Mouse (Mus musculus) left cerebral cortex, adult 6 months (tissue): ENCODE data around the gene Dock6. TPM values are rescaled to one million over a fixed set of nuclear protein-coding genes. Genes with fewer than 3 reads are reported as not detected.

Experiments used
- long read RNA-seq, 2 experiments: library from polyadenylated mRNA; unstranded; transcript quantifications; one replicate each; pipeline ENCODE4 v2.0.0; 2019 to 2020
- polyA plus RNA-seq: library from polyadenylated mRNA; unstranded; fragments of <200 nt; fragmentation: Nextera tagmentation; gene quantifications from 2 replicates; pipeline ENCODE4 v1.2.3, GENCODE M21; 2021

The Dock6 gene
- polyA plus RNA-seq, result 3.2 and 3.9 TPM in 2 replicates
- long read RNA-seq, experiment 1, partial matches to known transcripts, result 0 of 8 reads
- long read RNA-seq, experiment 1, other reads (novel, unspliced or antisense), result 6 of 8 reads
- long read RNA-seq, experiment 2, partial matches to known transcripts, result 1 of 6 reads
- long read RNA-seq, experiment 2, other reads (novel, unspliced or antisense), result 5 of 6 reads

DNA sequence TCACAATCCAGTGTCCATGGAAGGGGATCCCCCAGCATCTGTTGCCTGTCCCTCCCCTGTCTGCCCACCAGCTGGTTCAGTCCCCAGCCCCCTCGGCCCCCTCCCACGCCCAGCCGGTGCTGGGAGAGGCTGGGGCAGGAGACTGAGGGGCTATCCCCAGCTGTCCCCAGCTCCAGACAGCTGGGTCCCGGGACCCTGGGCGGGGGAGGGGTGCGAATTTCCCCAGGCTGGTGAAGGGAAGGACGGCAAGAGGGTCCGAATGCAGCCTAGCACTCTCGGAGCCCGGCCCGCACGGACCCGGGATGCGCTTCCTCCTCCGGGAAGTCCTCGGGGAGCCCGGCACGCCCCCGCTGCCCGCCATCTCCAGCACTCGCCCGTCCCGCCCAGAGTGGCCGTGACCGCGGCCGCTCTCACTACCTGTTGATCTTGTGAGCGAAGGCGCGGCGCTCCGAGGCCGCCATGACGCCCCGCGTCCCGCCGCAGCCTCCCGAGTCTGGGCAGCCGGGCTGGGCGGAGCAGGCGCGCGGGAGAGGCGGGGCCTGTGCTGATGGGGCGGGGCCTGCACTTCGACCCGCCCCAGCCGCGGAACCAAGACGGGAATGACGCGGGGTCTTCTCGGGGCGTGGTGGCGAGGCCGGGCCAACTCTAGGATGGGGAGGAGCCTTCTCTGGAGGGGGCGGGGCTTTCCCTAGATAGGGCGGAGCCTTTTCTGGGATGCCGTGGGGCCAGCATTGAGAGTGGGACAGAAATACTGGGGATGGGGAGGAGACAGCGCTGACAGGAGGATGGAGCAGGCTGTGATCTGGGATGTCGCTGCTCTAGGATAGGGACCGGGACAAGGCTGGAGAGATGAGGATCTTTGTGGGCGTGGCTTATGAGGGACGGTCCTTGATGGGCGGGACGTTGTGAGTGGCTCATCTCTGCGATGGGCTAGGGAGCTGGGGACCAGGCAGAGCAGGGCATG is at the start of gene Dock6:
Dock6 (minus strand) TSS at position 508 of the 964 bp plus-strand sequence.

DNA sequence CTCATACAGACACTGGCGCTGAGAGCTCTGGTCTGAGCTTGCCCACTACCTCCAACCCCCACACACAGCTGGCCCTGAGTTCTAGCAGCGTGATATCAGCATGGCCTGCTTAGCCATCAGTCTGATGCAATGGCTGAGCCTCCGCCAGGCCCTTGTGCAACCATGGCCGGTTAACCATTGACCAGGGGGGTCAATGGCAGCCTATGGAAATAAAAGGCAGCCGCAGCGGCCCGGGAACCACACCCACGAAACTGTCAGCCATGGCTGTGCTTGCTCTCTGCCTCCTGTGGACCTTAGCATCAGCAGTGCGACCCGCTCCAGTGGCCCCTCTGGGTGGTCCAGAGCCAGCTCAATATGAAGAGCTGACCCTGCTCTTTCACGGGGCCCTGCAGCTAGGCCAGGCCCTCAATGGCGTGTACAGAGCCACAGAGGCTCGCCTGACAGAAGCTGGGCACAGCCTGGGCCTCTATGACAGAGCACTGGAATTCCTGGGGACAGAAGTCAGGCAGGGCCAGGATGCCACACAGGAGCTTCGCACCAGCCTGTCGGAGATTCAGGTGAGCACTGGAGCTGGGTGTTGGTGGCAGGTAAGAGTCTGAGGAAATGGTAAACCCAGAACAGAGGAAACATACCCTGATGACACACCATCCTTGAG is 17.1 kb downstream of the Dock6 start, which contains the start of gene Angptl8:
Angptl8 (plus strand) TSS at position 253 of the 655 bp plus-strand sequence.

DNA sequence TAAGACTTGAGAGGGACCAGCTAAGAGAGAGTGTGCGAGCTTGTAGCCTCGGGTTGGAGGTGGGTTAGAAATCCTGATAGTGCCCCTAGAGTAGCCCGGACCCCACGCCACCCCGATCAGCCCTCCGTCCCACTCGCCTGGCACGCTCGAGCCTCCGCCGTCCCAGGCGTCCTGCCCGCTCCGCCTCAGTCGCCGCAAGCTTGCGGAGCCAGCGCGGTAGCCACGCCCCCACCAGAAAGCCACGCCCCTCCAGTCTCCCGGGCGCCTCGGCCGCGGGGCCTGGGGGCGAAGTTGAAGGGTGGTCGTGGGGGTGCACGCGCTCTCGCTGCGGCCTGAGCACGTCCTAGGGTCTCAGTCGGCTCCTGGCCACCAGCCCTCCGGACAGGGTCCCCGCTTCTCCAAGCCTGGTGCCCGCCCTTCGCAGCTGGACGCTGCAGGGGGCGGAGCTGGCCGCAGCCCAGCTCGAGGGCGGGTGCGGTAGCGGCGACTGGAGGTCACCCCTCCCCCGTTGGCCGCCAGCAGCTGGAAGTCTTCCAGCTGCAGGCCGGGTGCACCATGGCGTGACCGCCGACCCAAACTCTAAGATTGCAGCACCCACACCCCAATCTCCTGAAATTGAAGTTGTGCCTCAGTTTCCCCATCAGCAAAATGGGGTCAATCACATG is 54.0 kb downstream of the Dock6 start, which contains the start of gene Kank2:
Kank2 (minus strand) TSS at position 400 of the 665 bp plus-strand sequence.

DNA sequence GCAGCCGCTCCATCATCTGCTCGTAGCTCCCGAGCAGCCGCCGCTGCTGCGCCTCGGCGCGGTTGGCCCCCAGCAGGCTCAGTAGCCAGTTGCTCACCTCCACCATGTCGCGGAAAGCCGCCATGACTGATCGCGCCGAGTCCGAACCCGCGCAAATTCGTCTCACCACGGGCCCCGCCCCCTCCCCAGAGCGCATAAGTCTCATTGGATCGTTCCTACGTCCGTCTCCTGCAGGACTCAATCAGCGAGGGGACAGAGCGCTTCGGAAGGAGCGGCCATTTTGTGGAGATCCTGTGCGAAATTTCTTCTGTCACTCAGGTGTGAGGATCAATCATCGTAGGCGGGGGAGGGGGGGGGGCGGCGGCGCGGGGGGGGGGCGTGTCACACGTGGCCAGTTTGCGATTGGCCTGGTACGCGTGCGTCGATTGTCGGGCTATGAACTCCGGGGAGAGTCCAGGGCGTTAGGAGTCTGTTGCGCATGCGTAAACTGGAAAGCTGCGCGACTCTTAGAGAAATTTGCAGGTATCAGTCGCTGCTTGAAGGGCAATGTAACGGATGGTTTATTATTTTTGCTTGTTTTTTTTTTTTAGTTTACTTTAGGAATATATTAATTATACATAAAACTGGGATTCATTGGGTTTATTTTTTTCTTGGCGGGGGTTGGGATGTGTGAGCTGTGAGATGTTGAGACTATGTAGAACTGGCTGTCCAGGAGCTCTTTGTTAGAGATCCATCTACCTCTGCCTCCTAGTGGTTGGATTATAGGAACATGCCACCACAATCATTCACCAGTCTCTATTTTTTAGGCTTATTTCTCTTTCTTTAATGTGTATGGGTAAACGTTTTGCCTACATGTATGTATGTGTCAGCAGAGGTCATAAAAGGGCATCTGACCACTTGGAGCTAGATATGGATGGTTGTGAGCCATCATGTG is 92.0 kb downstream of the Dock6 start, which contains the start of gene Spc24:
Spc24 (minus strand) TSS at position 149 of the 934 bp plus-strand sequence.

Other genes starting within 250 kb of the Dock6 start
- gene Smarca4, start 236.5 kb downstream of the Dock6 start, polyA plus RNA-seq, result 26.0 and 26.4 TPM in 2 replicates
- gene Ldlr, start 129.2 kb downstream of the Dock6 start, polyA plus RNA-seq, result 4.4 and 5.9 TPM in 2 replicates
- gene Spc24, start 92.3 kb downstream of the Dock6 start, polyA plus RNA-seq, result 4.0 and 4.3 TPM in 2 replicates
- gene Kank2, start 53.9 kb downstream of the Dock6 start, polyA plus RNA-seq, result 1.4 and 1.9 TPM in 2 replicates
- not detected in 2 replicates for gene Angptl8, start 17.1 kb downstream of the Dock6 start, polyA plus RNA-seq
- 6.7 and 6.8 TPM in 2 replicates for gene Rab3d, start 65.6 kb upstream of the Dock6 start, polyA plus RNA-seq
- 8.4 and 9.2 TPM in 2 replicates for gene Ccdc159, start 74.8 kb upstream of the Dock6 start, polyA plus RNA-seq
- gene Tmem205, start 74.9 kb upstream of the Dock6 start, polyA plus RNA-seq, result 87.3 and 88.2 TPM in 2 replicates
- gene Plppr2, start 84.4 kb upstream of the Dock6 start, polyA plus RNA-seq, result 75.3 and 142 TPM in 2 replicates
- 6.2 and 17.7 TPM in 2 replicates for gene Swsap1, start 103.1 kb upstream of the Dock6 start, polyA plus RNA-seq
- gene Epor, start 110.9 kb upstream of the Dock6 start, polyA plus RNA-seq, result 16.7 and 18.2 TPM in 2 replicates
- 1.0 and 1.5 TPM in 2 replicates for gene Rgl3, start 136.8 kb upstream of the Dock6 start, polyA plus RNA-seq
- 2.7 TPM in 2 replicates for gene Ccdc151, start 150.0 kb upstream of the Dock6 start, polyA plus RNA-seq
- 24.2 and 25.2 TPM in 2 replicates for gene Prkcsh, start 150.2 kb upstream of the Dock6 start, polyA plus RNA-seq
- gene Elavl3, start 199.4 kb upstream of the Dock6 start, polyA plus RNA-seq, result 21.2 and 23.5 TPM in 2 replicates
- not detected in 2 replicates for gene Gm49318, start 218.6 kb upstream of the Dock6 start, polyA plus RNA-seq
- 3.5 and 4.6 TPM in 2 replicates for gene Zfp653, start 218.7 kb upstream of the Dock6 start, polyA plus RNA-seq
- gene Ecsit, start 232.8 kb upstream of the Dock6 start, polyA plus RNA-seq, result 51.1 and 51.8 TPM in 2 replicates
- 0.49 and 0.67 TPM in 2 replicates for gene Cnn1, start 246.6 kb upstream of the Dock6 start, polyA plus RNA-seq